Mouse (Mus musculus) frontal cortex, adult 2 months (tissue): ENCODE measurements at regions not wholly inside any gene's neighbourhood (a gene's known extent, or its start where the extent isn't known, plus 50 kb on each side); places are given as distances from the start of the nearest gene placed in this dataset.
A peak's percentile ranks its signal among the peaks of the same experiment; 100 is the strongest.

Experiments used
- DNase-seq, 2 experiments: peaks; one replicate each; pipeline ENCODE4 v3.0.0; 2022; ENCODE audit warnings: low spot score in 1 of 2; ENCODE audit errors: extremely low spot score in 1 of 2

DNA sequence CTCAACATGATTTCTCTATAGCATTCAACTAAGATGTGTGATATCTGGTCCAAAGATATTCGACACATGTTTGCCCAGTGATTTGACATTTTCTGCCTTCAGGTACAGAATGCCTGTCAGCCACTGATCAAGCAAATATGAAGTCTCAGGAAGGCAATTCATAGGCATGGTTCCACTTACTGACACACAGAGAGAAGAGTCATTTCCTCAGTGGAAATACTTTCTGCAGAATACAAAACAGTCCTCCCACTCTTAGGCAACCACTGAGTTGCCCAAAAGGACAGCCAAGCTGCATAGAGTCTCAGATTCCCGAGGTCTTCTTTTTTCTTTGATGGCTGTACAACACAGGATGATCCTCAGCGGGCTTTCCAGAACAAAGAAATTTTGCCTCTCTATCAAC lies 110.9 kb downstream of the Ndufa4 start:
- no peak for DNase-seq

DNA sequence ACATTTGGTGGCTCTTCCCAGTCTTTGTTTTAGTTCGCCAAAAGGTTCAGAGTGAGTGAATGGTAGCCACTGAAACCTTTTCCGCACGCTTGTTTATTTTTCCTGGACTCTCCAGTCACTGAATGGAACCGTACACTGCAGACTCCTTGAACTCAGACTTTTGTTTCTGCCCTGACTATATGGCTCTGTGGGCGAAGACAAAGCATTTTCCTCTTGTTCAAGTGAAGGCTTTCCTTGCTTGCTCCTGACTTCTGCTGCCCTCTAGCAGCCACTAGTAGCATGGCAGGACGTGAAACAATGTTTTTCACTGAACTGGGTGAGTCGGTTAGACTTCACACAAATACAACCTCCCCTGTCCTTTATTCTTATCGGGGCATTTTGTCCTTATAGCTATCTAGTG lies 113.9 kb downstream of the Ndufa4 start:
- DNase-seq, result peak; percentile 19 to 73

DNA sequence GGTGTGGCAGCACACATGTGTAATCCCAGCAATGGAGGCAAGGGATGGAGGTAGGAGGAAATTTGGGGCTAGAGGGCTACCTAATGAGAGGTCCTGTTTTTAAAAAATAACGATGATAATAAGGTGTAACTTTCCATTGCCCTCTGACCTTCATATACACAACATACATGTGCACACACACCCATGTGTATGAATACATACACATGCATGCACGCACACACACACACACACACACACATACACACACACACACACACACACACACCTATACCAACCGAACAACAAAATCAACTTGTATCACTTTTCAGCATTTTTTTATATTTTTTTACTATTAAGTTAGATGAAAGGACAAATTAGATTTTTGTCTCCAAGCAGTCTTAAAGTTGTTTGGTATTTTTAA lies 115.1 kb downstream of the Ndufa4 start:
- DNase-seq, result no peak

DNA sequence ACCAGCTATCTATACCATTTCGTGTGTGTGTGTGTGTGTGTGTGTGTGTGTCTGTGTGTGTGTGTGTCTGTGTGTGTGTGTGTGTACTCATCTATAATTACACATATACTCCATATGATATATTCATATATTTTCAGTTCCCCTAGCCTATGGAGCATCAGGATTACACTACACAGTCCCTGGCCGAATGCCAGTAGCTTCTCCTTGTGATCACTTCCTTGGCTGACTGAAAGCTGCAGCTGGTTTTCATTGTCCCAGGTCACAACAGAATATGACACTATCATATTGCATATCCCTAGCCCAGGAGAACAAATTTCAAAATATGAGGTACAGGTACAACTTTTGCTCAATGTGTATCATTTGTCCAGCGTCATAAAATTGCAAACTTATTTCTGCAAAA lies 116.2 kb downstream of the Ndufa4 start:
- no peak for DNase-seq

- DNase-seq, result no peak
Measured at GRCm38 (mm10) chr6:11773992-11774391, 133.3 kb downstream of the Ndufa4 start.

DNA sequence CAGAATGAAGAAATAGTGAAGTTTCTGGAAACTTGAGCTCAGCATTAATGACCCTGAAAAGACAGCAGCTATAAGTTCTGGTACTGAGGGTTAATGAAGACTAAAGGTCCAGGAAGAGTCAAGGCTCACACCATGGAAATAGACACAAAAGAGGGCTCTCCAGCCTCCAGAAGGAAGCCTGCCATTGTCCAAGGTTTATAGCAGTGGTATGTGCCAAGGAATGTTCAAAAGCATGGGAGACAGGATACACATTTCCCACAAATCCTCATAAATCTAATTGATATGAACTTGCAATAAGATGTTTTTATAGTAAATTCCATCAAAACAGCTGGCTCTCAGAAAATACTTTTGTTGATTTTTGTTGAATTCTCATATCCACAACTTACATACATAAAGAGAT lies 144.4 kb downstream of the Ndufa4 start:
- no peak for DNase-seq

- no peak for DNase-seq
Measured at GRCm38 (mm10) chr6:11737667-11738066, 169.6 kb downstream of the Ndufa4 start.

DNA sequence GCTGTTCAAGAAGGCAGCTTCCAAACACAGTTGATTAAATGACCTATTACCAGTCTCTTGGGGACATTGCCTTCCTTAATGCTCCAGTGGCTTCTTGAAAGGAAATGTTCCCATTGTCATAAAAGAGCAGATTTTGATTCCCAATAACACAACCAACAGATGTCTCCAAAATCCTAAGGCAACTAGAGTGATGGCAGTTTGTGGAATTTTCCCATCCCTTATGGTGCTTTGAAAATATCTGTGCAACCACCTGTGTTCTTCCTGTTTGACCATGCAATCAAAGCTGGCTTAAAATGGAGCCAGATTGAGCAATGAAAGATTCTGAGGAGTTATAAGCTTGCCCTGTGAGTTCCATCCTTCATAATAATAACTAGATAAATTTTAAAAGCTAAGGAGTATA lies 176.2 kb downstream of the Ndufa4 start:
- DNase-seq, result no peak

DNA sequence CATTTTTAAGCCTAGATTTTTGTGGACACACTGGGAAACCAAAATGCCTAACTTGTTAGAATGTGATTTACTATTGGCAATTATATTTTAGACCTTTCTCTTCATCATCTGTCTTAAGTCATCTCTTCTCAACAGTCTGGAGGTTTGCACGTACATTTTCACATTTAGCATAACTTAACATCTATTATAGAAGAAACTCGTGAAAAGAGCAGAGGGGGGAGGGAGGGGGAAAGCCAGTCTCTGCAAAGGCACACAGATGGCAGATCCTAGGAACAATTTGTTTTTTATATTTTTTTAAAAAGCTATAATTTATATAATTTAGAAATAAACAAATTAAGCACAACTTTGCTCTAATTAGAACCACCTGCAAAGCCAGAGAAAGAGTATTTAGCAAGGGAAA lies 176.6 kb downstream of the Ndufa4 start:
- no peak for DNase-seq

DNA sequence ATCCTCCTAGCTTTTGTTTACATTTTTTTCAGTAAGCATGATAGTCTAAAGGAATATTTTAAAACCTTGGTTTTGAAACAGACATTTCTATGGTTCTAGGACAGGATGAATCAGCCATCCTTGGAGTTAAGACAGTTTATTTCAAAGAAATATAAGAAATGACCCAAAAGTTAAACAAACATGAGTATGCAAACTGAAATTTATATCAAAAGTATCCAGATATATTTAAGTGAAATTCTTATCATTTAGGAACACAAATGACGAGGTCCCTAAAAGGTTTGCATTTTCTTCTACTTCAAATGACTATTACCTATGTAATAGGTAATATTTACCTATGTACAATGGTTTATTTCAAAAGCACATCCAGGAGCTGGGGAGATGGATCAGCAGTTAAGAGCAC lies 179.5 kb downstream of the Ndufa4 start:
- DNase-seq, result no peak

DNA sequence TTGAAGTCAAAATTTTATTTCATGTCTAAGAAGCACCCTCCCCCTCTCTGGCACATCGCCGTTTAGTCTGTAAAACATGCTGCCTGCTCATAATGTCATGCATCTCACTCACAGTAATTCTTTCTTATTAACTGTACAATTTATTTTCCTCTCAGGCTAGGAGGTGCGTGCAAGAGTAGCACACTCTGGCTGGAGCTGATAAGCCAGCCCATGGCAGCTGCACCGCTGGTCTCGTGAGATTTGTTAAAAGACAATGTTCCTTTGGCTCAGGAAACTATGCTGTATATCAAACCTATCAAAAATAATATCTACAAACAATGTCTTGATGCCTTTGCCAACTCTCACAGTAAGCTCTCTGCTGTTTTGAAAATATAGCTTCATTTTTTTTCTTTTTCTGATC lies 179.9 kb downstream of the Ndufa4 start:
- DNase-seq, result no peak

GRCm38 (mm10) chr6:11723519-11723918 lies 183.8 kb downstream of the Ndufa4 start:
- DNase-seq, result no peak

DNA sequence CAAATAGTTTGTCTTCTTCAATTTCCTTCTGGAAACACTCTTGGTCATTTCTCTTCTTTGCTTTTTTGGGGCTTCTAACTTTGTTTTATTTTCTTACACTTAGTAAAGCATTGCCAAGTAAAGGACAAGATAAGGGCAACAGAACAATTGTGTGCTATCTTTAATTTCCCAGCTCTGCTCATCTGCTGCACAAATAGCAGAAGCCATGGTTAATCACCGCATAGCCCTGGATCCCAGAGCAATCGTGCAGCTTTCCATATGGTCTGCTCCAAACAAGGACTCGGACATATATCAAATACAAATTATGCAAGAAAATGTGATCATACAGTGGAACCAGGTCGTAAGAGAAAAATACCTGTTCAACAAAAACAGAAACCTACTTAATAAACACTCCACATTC lies 187.0 kb downstream of the Ndufa4 start:
- DNase-seq, result no peak

DNA sequence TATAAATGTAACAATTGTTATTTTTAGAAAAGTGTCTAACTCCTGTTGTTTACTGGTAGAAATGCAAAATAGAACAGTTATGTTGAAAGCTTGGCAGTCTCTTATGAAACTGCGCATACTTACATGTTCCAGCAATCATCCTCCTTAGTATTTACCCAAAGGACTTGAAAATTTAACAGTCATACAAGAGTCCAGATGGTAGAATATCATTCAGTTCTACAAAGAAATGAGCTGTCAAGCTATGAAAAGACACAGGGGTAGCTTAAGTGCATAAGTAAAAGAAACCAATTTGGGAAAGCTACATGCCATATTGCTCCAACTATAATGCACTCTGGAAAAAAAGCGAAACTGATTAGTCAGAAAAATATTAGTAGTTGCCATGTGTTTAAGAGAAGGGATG lies 196.7 kb downstream of the Ndufa4 start:
- DNase-seq, result peak in 1 of 2 experiments; percentile 12

DNA sequence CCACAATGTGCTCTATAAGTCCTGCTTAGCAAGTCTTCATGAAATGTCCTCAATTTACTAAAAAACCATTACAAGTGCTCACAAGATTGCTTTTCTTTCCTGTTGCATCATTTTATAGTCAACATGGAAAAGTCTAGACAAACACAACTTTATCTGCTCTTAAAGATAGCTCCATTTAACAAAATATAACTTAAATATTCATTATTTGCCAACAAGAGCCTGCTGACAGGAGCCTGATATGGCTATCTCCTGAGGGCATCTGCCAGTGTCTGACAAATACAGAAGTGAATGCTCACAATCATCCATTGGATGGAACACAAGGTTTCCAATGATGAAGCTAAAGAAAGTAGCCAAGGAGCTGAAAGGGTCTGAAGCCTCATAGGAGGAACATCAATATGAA lies 197.8 kb downstream of the Ndufa4 start:
- no peak for DNase-seq
